Mouse (Mus musculus) limb, embryonic 15.5 days (tissue): Measurements from ENCODE around the gene Plb1. TPM values are rescaled to one million over a fixed set of nuclear protein-coding genes. Genes with fewer than 3 reads are reported as not detected.

Source experiments
- polyA plus RNA-seq: library from polyadenylated mRNA; unstranded; fragments of >200 nt; fragmentation: Nextera tagmentation; extraction: Ambion mirVana; gene quantifications from 2 replicates; pipeline ENCODE4 v1.2.1, GENCODE M21; 2015

Plb1 gene
- polyA plus RNA-seq, 1 experiment from 2014 or later, result 1.0 TPM

Other genes with a start within 250 kb of the Plb1 start
- 9.9 and 10.6 TPM in 2 replicates for gene Fosl2, start 96.9 kb upstream of the Plb1 start, polyA plus RNA-seq
- gene Ppp1cb, start 226.1 kb downstream of the Plb1 start, polyA plus RNA-seq, result 183 and 188 TPM in 2 replicates